Comparison of ENCODE assay signal across 12 mouse cellular contexts in genomic region chr11:58200226-58200625, GRCm38 (mm10). TPM values are rescaled to one million over a fixed set of nuclear protein-coding genes. Genes with fewer than 3 reads are reported as not detected.
A peak's percentile ranks its signal among the peaks of the same experiment; 100 is the strongest.
DNase-seq lines count a peak whose midpoint lies in the region; ATAC-seq and TF ChIP-seq lines count a peak whose summit lies in the region.
"Had no signal": no experiment of that assay in that cellular context is flagged by ENCODE, and none has a peak within 500 bp of the region (broad histone marks: within the 10 kb centered on the region; RNA-seq: fewer than 3 reads in every experiment).

No protein-coding gene starts in this region.

- H3K27ac ChIP-seq in heart, adult 2 months, result peak overlapping the region; percentile 91
- no peak overlapping the region for H3K27ac ChIP-seq in lung, embryonic 15.5 days
- no peak overlapping the region for H3K27ac ChIP-seq in intestine, embryonic 16.5 days (ENCODE audit: low read length)
- H3K27ac ChIP-seq in stomach, postnatal 0 days (replicated peaks), result no peak overlapping the region
- H3K27ac ChIP-seq: forebrain, embryonic 13.5 days; limb, embryonic 13.5 days had no signal

- ATAC-seq in lung, embryonic 15.5 days (ENCODE audit: borderline replicate concordance, extremely low read depth, low FRiP score, low TSS enrichment), result no peak
- no peak for ATAC-seq in intestine, embryonic 16.5 days
- no peak for ATAC-seq in stomach, postnatal 0 days (ENCODE audit: low FRiP score, low TSS enrichment)
- ATAC-seq: forebrain, embryonic 13.5 days had no signal

- peaks cover 1% of the 10 kb centered on the region; the same call in 1 of the 2 replicates for H3K79me2 ChIP-seq in heart, adult 2 months (replicated peaks; ENCODE audit: control insufficient read depth, insufficient read depth, low read length)

- H3K27me3 ChIP-seq in heart, adult 2 months (ENCODE audit: control insufficient read depth, insufficient read depth, low read length), result no peaks in the 10 kb centered on the region
- H3K27me3 ChIP-seq in lung, embryonic 15.5 days, result no peaks in the 10 kb centered on the region
- H3K27me3 ChIP-seq in intestine, embryonic 16.5 days (replicated peaks; ENCODE audit: control insufficient read depth, insufficient read depth, low read length), result no peaks in the 10 kb centered on the region
- H3K27me3 ChIP-seq in stomach, postnatal 0 days (ENCODE audit: control insufficient read depth, insufficient read depth, low read length), result no peaks in the 10 kb centered on the region
- H3K27me3 ChIP-seq: forebrain, embryonic 13.5 days; limb, embryonic 13.5 days had no signal

- no peak for TF ChIP-seq EP300 in heart, adult 2 months (IDR thresholded peaks at IDR 0.05; ENCODE audit: insufficient read depth, low read depth, low read length)
- TF ChIP-seq EP300 in stomach, postnatal 0 days (optimal IDR thresholded peaks at IDR 0.05), result no peak

- DNase-seq in heart, adult 2 months, result no peak
- DNase-seq in heart, adult 18-20 months, result no peak
- DNase-seq in lung, postnatal 4 days, result no peak
- no peak for DNase-seq in stomach, postnatal 0 days (ENCODE audit: low spot score)
- no peak for DNase-seq in neural tube, embryonic 10.5 days (ENCODE audit: extremely low spot score, low spot score)
- DNase-seq in cerebellum, postnatal 4 days (ENCODE audit: low spot score in 2 of 2), result no peak
- DNase-seq: cerebellum, adult 11 months; kidney, adult 18-20 months had no signal

- peaks cover 12% of the 10 kb centered on the region for H3K4me1 ChIP-seq in heart, adult 2 months (ENCODE audit: control insufficient read depth, insufficient read depth, low read length)
- no peaks in the 10 kb centered on the region for H3K4me1 ChIP-seq in lung, embryonic 15.5 days
- no peaks in the 10 kb centered on the region for H3K4me1 ChIP-seq in intestine, embryonic 16.5 days (ENCODE audit: control insufficient read depth, insufficient read depth, low read length)
- no peaks in the 10 kb centered on the region for H3K4me1 ChIP-seq in stomach, postnatal 0 days (replicated peaks; ENCODE audit: control insufficient read depth, insufficient read depth)

- no peaks in the 10 kb centered on the region for H3K9me3 ChIP-seq in lung, embryonic 15.5 days
- no peaks in the 10 kb centered on the region for H3K9me3 ChIP-seq in intestine, embryonic 16.5 days (ENCODE audit: control insufficient read depth, low read length)
- H3K9me3 ChIP-seq in stomach, postnatal 0 days (ENCODE audit: control insufficient read depth, low read length), result no peaks in the 10 kb centered on the region
- H3K9me3 ChIP-seq: forebrain, embryonic 13.5 days; limb, embryonic 13.5 days had no signal

- no peak for TF ChIP-seq POLR2A in heart, adult 2 months (IDR thresholded peaks at IDR 0.05; ENCODE audit: insufficient read depth, low read depth, low read length)

- intact Hi-C loops in heart, adult 2 months (cut with DNase I), result loop anchor here (2.0 kb wide), 2 partner anchors 15 to 25 kb away; no protein-coding TSS in a partner anchor

- H3K4me2 ChIP-seq in lung, embryonic 15.5 days, result peak overlapping the region; percentile 68; the same call in 1 of the 2 replicates
- H3K4me2 ChIP-seq in intestine, embryonic 16.5 days (ENCODE audit: low read depth, low read length), result no peak overlapping the region
- peak overlapping the region; percentile 63 for H3K4me2 ChIP-seq in stomach, postnatal 0 days (replicated peaks; ENCODE audit: low read depth)

- TF ChIP-seq CTCF in heart, adult 2 months (IDR thresholded peaks at IDR 0.05), result no peak
- TF ChIP-seq CTCF in stomach, postnatal 0 days (IDR thresholded peaks at IDR 0.05; ENCODE audit: low read depth), result no peak

- peak overlapping the region; percentile 85 for H3K4me3 ChIP-seq in heart, adult 2 months
- no peak overlapping the region for H3K4me3 ChIP-seq in lung, embryonic 15.5 days
- no peak overlapping the region for H3K4me3 ChIP-seq in intestine, embryonic 16.5 days (ENCODE audit: low read length)
- H3K4me3 ChIP-seq in stomach, postnatal 0 days (ENCODE audit: low read depth, low read length), result no peak overlapping the region

- H3K9ac ChIP-seq in heart, adult 2 months (ENCODE audit: low read depth, low read length), result peak overlapping the region; percentile 60
- no peak overlapping the region for H3K9ac ChIP-seq in lung, embryonic 15.5 days
- H3K9ac ChIP-seq in intestine, embryonic 16.5 days (ENCODE audit: low read depth, low read length), result 0 out of 2 replicates have a peak overlapping the region, but pooled peaks have one; percentile 75
- H3K9ac ChIP-seq in stomach, postnatal 0 days (ENCODE audit: low read length), result no peak overlapping the region
- H3K9ac ChIP-seq: forebrain, embryonic 13.5 days; limb, embryonic 13.5 days had no signal

- H3K36me3 ChIP-seq in heart, adult 2 months (ENCODE audit: control insufficient read depth, insufficient read depth, low read length), result no peaks in the 10 kb centered on the region
- H3K36me3 ChIP-seq in lung, embryonic 15.5 days, result no peaks in the 10 kb centered on the region
- H3K36me3 ChIP-seq in intestine, embryonic 16.5 days (ENCODE audit: control insufficient read depth, insufficient read depth, low read length), result no peaks in the 10 kb centered on the region
- H3K36me3 ChIP-seq in stomach, postnatal 0 days (ENCODE audit: control insufficient read depth, insufficient read depth, low read length), result no peaks in the 10 kb centered on the region
- H3K36me3 ChIP-seq: limb, embryonic 13.5 days had no signal

- 72% methylated on average over 4 of the region's 4 CpGs for WGBS in heart, adult 2 months
- WGBS in lung, embryonic 15.5 days, result 82% methylated on average over 4 of the region's 4 CpGs
- 91% methylated on average over 4 of the region's 4 CpGs for whole genome bisulfite sequencing in intestine, embryonic 16.5 days
- WGBS in stomach, postnatal 0 days, result 88% methylated on average over 4 of the region's 4 CpGs

RNA-seq across cellular contexts. Expression of gene Irgm2, which starts 0.8 kb away (rescaled TPM):
- total RNA-seq in heart, adult 2 months (2021), result 10 to 100 TPM; 10.6 to 16.4 TPM
- polyA plus RNA-seq in heart, adult 2 months (2012; rRNA removed), result 11.9 and 18.3 TPM in 2 replicates
- total RNA-seq in heart, adult 18-20 months (2021), result 10 to 100 TPM; 10.0 to 30.3 TPM
- polyA plus RNA-seq in lung, embryonic 15.5 days (2015; fragmentation: Nextera tagmentation; extraction: Ambion mirVana), result 2.3 and 2.4 TPM in 2 replicates
- polyA plus RNA-seq in intestine, embryonic 16.5 days (2015; fragmentation: Nextera tagmentation; extraction: Ambion mirVana), result 3.6 and 4.3 TPM in 2 replicates
- 3.8 and 3.9 TPM in 2 replicates for polyA plus RNA-seq in stomach, postnatal 0 days (2015; fragmentation: Nextera tagmentation; extraction: Ambion mirVana)

RNA-seq across cellular contexts. Expression of gene Igtp, which starts 0.9 kb away (rescaled TPM):
- 10 to 100 TPM in 1 of 2 experiments, 1 to 10 TPM in 1; 9.3 to 12.4 TPM for total RNA-seq in heart, adult 2 months (2021)
- polyA plus RNA-seq in heart, adult 2 months (2012; rRNA removed), result 14.1 and 16.4 TPM in 2 replicates
- total RNA-seq in heart, adult 18-20 months (2021), result 10 to 100 TPM in 1 of 2 experiments, 1 to 10 TPM in 1; 9.2 to 33.3 TPM
- polyA plus RNA-seq in lung, embryonic 15.5 days (2015; fragmentation: Nextera tagmentation; extraction: Ambion mirVana), result 4.9 and 5.2 TPM in 2 replicates
- polyA plus RNA-seq in intestine, embryonic 16.5 days (2015; fragmentation: Nextera tagmentation; extraction: Ambion mirVana), result 4.5 and 4.6 TPM in 2 replicates
- 4.1 and 4.7 TPM in 2 replicates for polyA plus RNA-seq in stomach, postnatal 0 days (2015; fragmentation: Nextera tagmentation; extraction: Ambion mirVana)

RNA-seq across cellular contexts. Expression of gene Mrpl22, which starts 28.8 kb away (rescaled TPM):
- total RNA-seq in heart, adult 2 months (2021), result 10 to 100 TPM; 50.7 to 53.9 TPM
- 48.4 and 48.6 TPM in 2 replicates for polyA plus RNA-seq in heart, adult 2 months (2012; rRNA removed)
- 10 to 100 TPM; 51.2 to 53.4 TPM for total RNA-seq in heart, adult 18-20 months (2021)
- 109 and 117 TPM in 2 replicates for polyA plus RNA-seq in lung, embryonic 15.5 days (2015; fragmentation: Nextera tagmentation; extraction: Ambion mirVana)
- 114 and 125 TPM in 2 replicates for polyA plus RNA-seq in intestine, embryonic 16.5 days (2015; fragmentation: Nextera tagmentation; extraction: Ambion mirVana)
- polyA plus RNA-seq in stomach, postnatal 0 days (2015; fragmentation: Nextera tagmentation; extraction: Ambion mirVana), result 96.3 and 98.6 TPM in 2 replicates

RNA-seq across cellular contexts. Expression of gene Gemin5, which starts 31.9 kb away (rescaled TPM):
- 1 to 10 TPM; 9.1 to 9.3 TPM for total RNA-seq in heart, adult 2 months (2021)
- polyA plus RNA-seq in heart, adult 2 months (2012; rRNA removed), result 3.2 and 4.7 TPM in 2 replicates
- 10 to 100 TPM in 1 of 2 experiments, 1 to 10 TPM in 1; 8.7 to 10.0 TPM for total RNA-seq in heart, adult 18-20 months (2021)
- 20.2 and 20.9 TPM in 2 replicates for polyA plus RNA-seq in lung, embryonic 15.5 days (2015; fragmentation: Nextera tagmentation; extraction: Ambion mirVana)
- polyA plus RNA-seq in intestine, embryonic 16.5 days (2015; fragmentation: Nextera tagmentation; extraction: Ambion mirVana), result 11.7 and 11.8 TPM in 2 replicates
- 4.4 and 4.9 TPM in 2 replicates for polyA plus RNA-seq in stomach, postnatal 0 days (2015; fragmentation: Nextera tagmentation; extraction: Ambion mirVana)

Comparison
In these comparisons a context has a peak if more than half of its experiments do, and no peak if none do; other contexts are left out.
1. H3K9ac ChIP-seq: peak in heart, adult 2 months (single experiment) and intestine, embryonic 16.5 days (single experiment); none in lung, embryonic 15.5 days (single experiment) and stomach, postnatal 0 days (single experiment).